Mouse (Mus musculus): Measurements from ENCODE around the gene Catsperg1. TPM values are rescaled to one million over a fixed set of nuclear protein-coding genes. Genes with fewer than 3 reads are reported as not detected.

Gene Catsperg1
- total RNA-seq, 2 experiments from 2014 or later: 0.23 to 0.69 TPM

GRCm38 (mm10) chr7:29134693-29135386 is 79.0 kb downstream of the Catsperg1 start, which contains the start of gene Rasgrp4:
Gene Rasgrp4 (plus strand): TSS chr7:29134851.
- peak; percentile 31 to 59 for DNase-seq

- no peak for DNase-seq
These were observed 79.6 kb downstream of the Catsperg1 start for GRCm38 (mm10) chr7:29134230-29134629.

Other genes with a start within 250 kb of the Catsperg1 start
- gene Eif3k, start 232.2 kb downstream of the Catsperg1 start, total RNA-seq (2021): 100 to 1,000 TPM; 241 to 264 TPM
- gene Map4k1, start 232.0 kb downstream of the Catsperg1 start, total RNA-seq (2021): 1 to 10 TPM; 1.1 to 1.7 TPM
- under 1 TPM; 0.20 to 0.23 TPM for gene Ryr1, start 88.9 kb downstream of the Catsperg1 start, total RNA-seq (2021)
- 1 to 10 TPM; 1.2 to 1.6 TPM for gene Rasgrp4, start 79.2 kb downstream of the Catsperg1 start, total RNA-seq (2021)
- gene Fam98c, start 57.8 kb downstream of the Catsperg1 start, total RNA-seq (2021): 10 to 100 TPM; 10.6 to 12.8 TPM
- 1 to 10 TPM; 1.2 to 2.3 TPM for gene Ggn, start 43.8 kb downstream of the Catsperg1 start, total RNA-seq (2021)
- gene Spred3, start 43.6 kb downstream of the Catsperg1 start, total RNA-seq (2021): 1 to 10 TPM; 5.5 to 6.1 TPM
- gene Psmd8, start 33.3 kb downstream of the Catsperg1 start, total RNA-seq (2021): 100 to 1,000 TPM; 188 to 194 TPM
- gene Kcnk6, start 18.5 kb upstream of the Catsperg1 start, total RNA-seq (2021): 1 to 10 TPM; 1.6 to 2.6 TPM
- 10 to 100 TPM; 46.9 to 49.2 TPM for gene Yif1b, start 24.3 kb upstream of the Catsperg1 start, total RNA-seq (2021)
- gene 2200002D01Rik, start 34.4 kb upstream of the Catsperg1 start, total RNA-seq (2021): 1 to 10 TPM; 2.7 to 3.3 TPM
- gene Spint2, start 67.9 kb upstream of the Catsperg1 start, total RNA-seq (2021): 10 to 100 TPM; 28.7 to 48.2 TPM
- gene Ppp1r14a, start 75.3 kb upstream of the Catsperg1 start, total RNA-seq (2021): 1 to 10 TPM; 3.6 to 4.9 TPM
- gene Dpf1, start 89.9 kb upstream of the Catsperg1 start, total RNA-seq (2021): 1 to 10 TPM; 2.7 to 3.0 TPM

Measured in adrenal gland, postnatal 36 days (tissue).